Mouse (Mus musculus): ENCODE measurements around the gene Cdc7. TPM values are rescaled to one million over a fixed set of nuclear protein-coding genes. Genes with fewer than 3 reads are reported as not detected.

Gene Cdc7
- polyA plus RNA-seq, 1 experiment from 2014 or later = 38.7 TPM

DNA sequence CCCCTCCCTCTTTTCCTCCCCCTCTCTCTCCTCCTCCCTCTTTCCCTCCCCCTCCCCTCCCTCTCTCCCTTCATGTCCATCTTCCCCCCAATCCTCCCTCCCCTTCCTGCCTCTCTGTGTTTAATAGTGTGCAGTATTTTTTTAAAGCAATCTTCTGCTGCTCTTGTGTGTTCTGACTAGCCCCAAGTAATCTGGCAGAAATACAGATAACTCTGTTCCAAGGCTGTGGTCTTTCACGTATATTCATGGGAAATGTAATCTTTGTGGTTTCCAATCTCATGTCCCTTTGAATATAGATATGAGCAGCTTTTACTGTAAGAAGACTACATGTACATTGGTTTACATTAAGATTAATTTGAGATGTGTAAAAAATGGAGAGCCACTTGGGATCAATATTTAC is 64.4 kb downstream of the Cdc7 start:
- ATAC-seq (ENCODE audit: insufficient number of reproducible peaks, low FRiP score, low TSS enrichment, low read depth) = no peak
- Histone ChIP-seq H3K36me3 (no peaks in the 10 kb centered on the region), H3K4me3 (no peak overlapping the region), H3K4me2 (no peak overlapping the region), H3K9me3 (no peaks in the 10 kb centered on the region), H3K9ac (no peak overlapping the region), H3K4me1 (peaks cover 31% of the 10 kb centered on the region), H3K27ac (no peak overlapping the region), H3K27me3 (no peaks in the 10 kb centered on the region)
- 14% methylated on average over 1 of the region's 1 CpGs for WGBS

DNA sequence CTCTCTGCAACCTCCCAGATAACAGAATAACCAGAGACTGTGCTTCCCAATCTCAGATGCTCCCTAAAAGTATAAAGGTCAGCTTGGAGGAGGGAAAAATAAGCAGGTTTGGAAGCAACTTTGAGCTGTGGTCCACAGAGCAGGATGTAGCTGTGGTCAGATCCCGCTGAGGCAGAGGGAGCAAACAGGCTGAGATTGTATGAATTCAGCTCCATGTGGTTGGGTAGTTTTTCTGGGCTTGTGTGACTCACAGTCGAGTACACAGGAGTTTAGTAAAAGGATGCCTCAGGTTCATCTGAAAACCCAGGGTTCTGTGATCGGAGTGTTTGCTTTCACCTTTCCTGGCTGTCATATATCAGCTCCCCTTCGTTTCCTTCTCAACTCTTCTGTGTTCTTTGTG is 65.7 kb downstream of the Cdc7 start:
- Histone ChIP-seq H3K36me3 (no peaks in the 10 kb centered on the region), H3K4me3 (no peak overlapping the region), H3K9ac (no peak overlapping the region), H3K27me3 (no peaks in the 10 kb centered on the region), H3K27ac (peak overlapping the region; percentile 1; the same call in 1 of the 2 replicates), H3K4me2 (no peak overlapping the region), H3K9me3 (no peaks in the 10 kb centered on the region), H3K4me1 (peaks cover 19% of the 10 kb centered on the region)
- 63% methylated on average over 4 of the region's 4 CpGs for WGBS
- ATAC-seq (ENCODE audit: insufficient number of reproducible peaks, low FRiP score, low TSS enrichment, low read depth) = no peak

GRCm38 (mm10) chr5:107030821-107031220 is 66.7 kb downstream of the Cdc7 start:
- Histone ChIP-seq H3K36me3 (no peaks in the 10 kb centered on the region), H3K9me3 (no peaks in the 10 kb centered on the region), H3K4me1 (peaks cover 15% of the 10 kb centered on the region), H3K9ac (no peak overlapping the region), H3K4me2 (no peak overlapping the region), H3K27ac (no peak overlapping the region), H3K4me3 (no peak overlapping the region), H3K27me3 (no peaks in the 10 kb centered on the region)
- 76% methylated on average over 10 of the region's 10 CpGs for WGBS
- no peak for ATAC-seq (ENCODE audit: insufficient number of reproducible peaks, low FRiP score, low TSS enrichment, low read depth)

Other genes with a start within 250 kb of the Cdc7 start
- 0.73 TPM in 2 replicates for gene Hfm1, start 38.0 kb upstream of the Cdc7 start, polyA plus RNA-seq (2015; fragmentation: Nextera tagmentation; extraction: Ambion mirVana)